Mouse (Mus musculus): ENCODE measurements at regions not wholly inside any gene's neighbourhood (a gene's known extent, or its start where the extent isn't known, plus 50 kb on each side); places are given as distances from the start of the nearest gene placed in this dataset.
"Not testable (repeated sequence)": the region's sequence is repeated elsewhere in the genome, so short reads cannot be mapped to it uniquely, and the experiment has no call there.

DNA sequence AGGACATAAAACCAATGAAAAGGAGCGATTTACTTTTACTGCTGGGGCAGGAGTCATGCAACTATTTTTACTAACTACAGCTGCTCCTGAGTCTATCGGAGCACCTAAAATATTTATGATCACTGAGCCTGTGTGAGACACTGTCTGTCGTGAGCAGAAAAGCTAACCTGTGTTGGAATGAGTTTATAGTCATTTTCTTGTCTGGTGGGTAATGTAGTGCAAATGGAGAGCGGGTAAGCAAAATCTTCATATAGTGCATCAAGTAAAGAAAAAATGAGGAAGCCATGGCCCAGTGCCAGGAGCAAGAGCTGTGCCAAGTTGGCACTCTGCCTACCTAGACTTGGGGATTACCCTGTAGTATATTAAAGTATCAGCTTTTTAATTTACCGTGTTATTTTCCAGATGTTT is 1363.1 kb upstream of the Got2 start:
- no peak for DNase-seq (ENCODE audit: inconsistent ontology term)

- no peak for DNase-seq (ENCODE audit: inconsistent ontology term)
Observed at GRCm38 (mm10) chr8:97234551-97235107, 1346.3 kb upstream of the Got2 start.

DNA sequence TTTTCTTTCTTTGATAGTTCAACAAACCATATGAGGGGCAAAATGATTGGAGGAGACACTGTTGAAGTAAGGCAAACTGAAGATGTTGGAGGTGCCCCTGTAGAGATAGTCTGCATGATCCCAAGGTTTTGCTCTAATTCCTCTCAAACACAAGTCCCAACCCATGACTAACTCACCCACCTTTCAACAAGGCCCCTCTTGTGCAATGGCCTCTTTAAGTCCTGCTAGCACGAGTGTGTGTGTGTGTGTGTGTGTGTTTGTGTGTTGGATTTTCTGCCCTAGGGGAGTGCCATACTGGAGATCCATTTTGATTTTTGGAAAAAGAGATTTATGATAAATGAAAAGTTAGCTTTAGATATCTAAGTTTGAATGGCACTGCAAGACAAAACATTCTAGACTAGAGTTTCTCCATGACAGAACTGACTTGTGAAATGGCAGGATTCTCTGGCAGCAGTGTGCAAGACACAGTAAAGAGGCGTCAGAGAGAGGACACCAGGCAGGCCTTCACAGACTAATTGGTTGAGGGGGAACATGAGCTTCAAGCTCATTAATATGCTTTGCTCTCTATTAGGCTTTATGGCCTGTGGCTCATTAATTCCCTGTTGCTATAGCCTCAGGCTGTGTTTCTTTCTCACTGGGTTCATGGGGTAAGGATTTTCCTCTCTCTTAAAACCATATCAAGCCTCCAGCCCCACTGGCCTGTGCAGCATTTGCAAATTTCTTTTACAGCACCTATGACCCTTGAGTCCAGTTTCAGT is 1344.5 kb upstream of the Got2 start:
- DNase-seq (ENCODE audit: inconsistent ontology term) = peak; percentile 16

DNA sequence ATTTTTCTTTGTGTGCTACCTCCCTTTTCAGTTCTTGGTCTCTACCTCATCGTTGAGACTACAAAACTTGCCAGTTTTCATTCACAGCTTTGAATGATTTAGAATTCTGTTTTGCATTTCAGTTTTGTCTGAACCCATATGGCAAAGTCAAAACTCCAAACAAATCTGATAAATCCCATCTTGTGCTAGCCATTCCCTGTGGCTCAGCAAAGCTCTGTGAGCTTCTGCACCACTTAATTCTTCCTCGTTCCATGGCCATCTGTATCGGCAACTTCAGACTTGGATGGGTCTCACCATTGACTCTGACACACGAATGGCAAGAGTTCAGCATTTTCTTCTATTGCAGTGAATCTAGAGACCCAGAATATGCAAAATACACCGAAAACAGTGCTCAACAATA is 1343.3 kb upstream of the Got2 start:
- DNase-seq (ENCODE audit: inconsistent ontology term) = no peak

GRCm38 (mm10) chr8:97191806-97192205 is 1303.5 kb upstream of the Got2 start:
- peak; percentile 66 for DNase-seq (ENCODE audit: inconsistent ontology term)

GRCm38 (mm10) chr8:97183831-97184230 is 1295.5 kb upstream of the Got2 start:
- not testable (repeated sequence) for DNase-seq (ENCODE audit: inconsistent ontology term)

DNA sequence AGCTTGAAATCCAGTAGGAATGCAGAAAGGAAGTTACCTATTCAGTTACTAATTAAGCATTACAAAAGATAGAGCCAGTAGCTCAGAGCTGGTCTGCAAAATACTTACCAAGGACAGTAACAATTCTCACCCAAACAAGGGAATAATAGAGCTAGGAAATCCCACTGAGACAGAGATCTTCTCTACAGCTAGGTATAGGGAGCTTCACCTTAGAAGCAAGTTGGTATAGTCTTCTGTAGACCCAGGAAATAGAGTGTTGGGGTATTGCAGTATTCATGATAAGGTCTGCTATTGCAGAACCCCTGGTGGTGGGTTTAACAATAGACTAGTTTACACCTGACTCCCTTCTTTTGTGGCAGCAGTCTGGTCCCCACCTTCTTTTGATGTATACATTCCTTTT is 1294.1 kb upstream of the Got2 start:
- DNase-seq (ENCODE audit: inconsistent ontology term) = not testable (repeated sequence)

All from Muller cell, postnatal 12 days (primary cell).